Mouse (Mus musculus): ENCODE data around the gene Parl.
A peak's percentile ranks its signal among the peaks of the same experiment; 100 is the strongest.

The Parl gene

GRCm38 (mm10) chr16:20301770-20302649, at the start of gene Parl:
TSS of gene Parl (minus strand) at chr16:20302387.
- DNase-seq (ENCODE audit: low read depth): peak; percentile 95

- no peak for DNase-seq (ENCODE audit: low read depth)
Measured at GRCm38 (mm10) chr16:20345464-20345863, 43.3 kb upstream of the Parl start.

- no peak for DNase-seq (ENCODE audit: low read depth)
Measured at GRCm38 (mm10) chr16:20338616-20339015, 36.4 kb upstream of the Parl start.

- no peak for DNase-seq (ENCODE audit: low read depth)
Measured at GRCm38 (mm10) chr16:20334918-20335317, 32.7 kb upstream of the Parl start.

- no peak for DNase-seq (ENCODE audit: low read depth)
Measured at GRCm38 (mm10) chr16:20328306-20328705, 26.1 kb upstream of the Parl start.

GRCm38 (mm10) chr16:20325286-20325685, 23.1 kb upstream of the Parl start, which contains the start of gene Cyp2ab1:
TSS of gene Cyp2ab1 (minus strand) at chr16:20325404.
- DNase-seq (ENCODE audit: low read depth): no peak

- no peak for DNase-seq (ENCODE audit: low read depth)
Measured at GRCm38 (mm10) chr16:20323907-20324306, 21.7 kb upstream of the Parl start.

GRCm38 (mm10) chr16:20322274-20322673, 20.1 kb upstream of the Parl start:
- DNase-seq (ENCODE audit: low read depth): no peak

- DNase-seq (ENCODE audit: low read depth): no peak
Measured at GRCm38 (mm10) chr16:20316770-20317169, 14.6 kb upstream of the Parl start.

GRCm38 (mm10) chr16:20315266-20315665, 13.1 kb upstream of the Parl start:
- no peak for DNase-seq (ENCODE audit: low read depth)

GRCm38 (mm10) chr16:20312272-20312671, 10.1 kb upstream of the Parl start:
- no peak for DNase-seq (ENCODE audit: low read depth)

- DNase-seq (ENCODE audit: low read depth): no peak
Measured at GRCm38 (mm10) chr16:20300076-20300475, 2.1 kb downstream of the Parl start.

- DNase-seq (ENCODE audit: low read depth): no peak
Measured at GRCm38 (mm10) chr16:20280238-20280637, 21.9 kb downstream of the Parl start.

GRCm38 (mm10) chr16:20279395-20279794, 22.8 kb downstream of the Parl start:
- no peak for DNase-seq (ENCODE audit: low read depth)

- no peak for DNase-seq (ENCODE audit: low read depth)
Measured at GRCm38 (mm10) chr16:20272994-20273393, 29.2 kb downstream of the Parl start.

GRCm38 (mm10) chr16:20271339-20271738, 30.8 kb downstream of the Parl start:
- peak; percentile 5 for DNase-seq (ENCODE audit: low read depth)

- DNase-seq (ENCODE audit: low read depth): no peak
Measured at GRCm38 (mm10) chr16:20265089-20265488, 37.1 kb downstream of the Parl start.

GRCm38 (mm10) chr16:20257926-20258325, 44.3 kb downstream of the Parl start:
- no peak for DNase-seq (ENCODE audit: low read depth)

- DNase-seq (ENCODE audit: low read depth): no peak
Measured at GRCm38 (mm10) chr16:20248442-20249174, 53.6 kb downstream of the Parl start.

GRCm38 (mm10) chr16:20247103-20247502, 55.1 kb downstream of the Parl start:
- DNase-seq (ENCODE audit: low read depth): no peak

GRCm38 (mm10) chr16:20240468-20241414, 61.4 kb downstream of the Parl start, which contains the start of gene Map6d1:
TSS of gene Map6d1 (minus strand) at chr16:20241358.
- no peak for DNase-seq (ENCODE audit: low read depth)

- DNase-seq (ENCODE audit: low read depth): no peak
Measured at GRCm38 (mm10) chr16:20238646-20239045, 63.5 kb downstream of the Parl start.
